Mouse (Mus musculus) spleen, adult 2 months (tissue): ENCODE data around the gene Poc1a.

Experiments
- CTCF ChIP-seq: fragments of 200-500 bp; IDR thresholded peaks from 2 replicates; pipeline ENCODE4 v1.5.1; 2011; ENCODE audit warnings: mild to moderate bottlenecking, inconsistent platforms; ENCODE audit not compliant: insufficient read depth, insufficient read length, insufficient replicate concordance; ENCODE audit errors: extremely low read depth
- POLR2A ChIP-seq: fragments of 200-500 bp; IDR thresholded peaks from 2 replicates; pipeline ENCODE4 v1.6.1; 2011; ENCODE audit warnings: low read depth, low read length, inconsistent platforms

DNA sequence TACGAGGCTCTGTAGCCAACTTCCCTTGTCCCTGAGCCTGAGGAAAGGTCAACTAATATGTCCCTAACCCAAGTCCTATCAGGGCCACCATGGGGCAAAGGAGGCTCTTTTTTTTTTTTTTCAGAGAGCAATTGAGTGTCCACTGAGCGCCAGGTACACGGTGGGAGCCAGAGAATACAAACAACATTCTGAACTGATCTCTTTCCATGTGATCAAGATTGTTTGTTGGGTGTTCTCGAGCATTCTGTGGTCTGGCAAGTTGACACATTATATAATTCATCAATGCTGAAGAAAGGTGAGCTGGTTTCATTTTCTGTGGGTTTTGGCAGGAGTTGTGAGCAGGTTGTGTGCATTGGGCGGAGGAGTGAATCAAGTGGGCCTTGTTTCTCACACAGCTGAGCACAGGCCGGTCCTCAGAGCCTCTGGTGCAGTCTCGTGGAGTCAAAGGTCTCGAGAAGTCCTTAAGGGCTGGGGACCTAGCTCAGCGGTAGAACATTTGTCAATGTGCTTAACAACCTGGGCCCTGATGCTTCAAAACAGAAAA is 17.4 kb upstream of the Poc1a start:
- no peak for TF ChIP-seq CTCF
- no peak for TF ChIP-seq POLR2A
